Mouse (Mus musculus): ENCODE results near the gene Stambp.
"Not testable (repeated sequence)": the region's sequence is repeated elsewhere in the genome, so short reads cannot be mapped to it uniquely, and the experiment has no call there.

The Stambp gene

GRCm38 (mm10) chr6:83572671-83573070 lies at the start of gene Stambp:
TSS of gene Stambp (minus strand) at chr6:83572729.
- no peak for DNase-seq (ENCODE audit: low spot score in 2 of 2)

DNA sequence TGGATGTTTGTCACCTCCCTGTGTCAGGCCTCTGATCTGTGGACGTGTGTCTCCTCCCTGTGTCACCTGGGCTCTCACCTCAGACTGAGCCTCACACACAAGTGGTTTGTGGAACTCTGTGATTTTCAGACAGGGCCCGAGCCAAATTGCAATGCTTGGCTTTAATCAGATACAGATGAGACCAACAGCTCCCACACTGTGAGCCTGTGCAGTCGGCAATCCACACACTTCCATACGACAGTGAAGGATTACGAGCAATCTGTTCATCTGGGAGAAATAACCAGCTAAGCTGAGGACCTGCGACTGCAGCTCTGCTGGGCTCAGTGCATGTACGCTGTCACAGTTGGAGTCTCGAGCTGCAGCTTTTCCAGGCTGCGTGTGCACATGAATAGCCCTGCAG lies 47.4 kb upstream of the Stambp start:
- no peak for DNase-seq (ENCODE audit: low spot score in 2 of 2)

DNA sequence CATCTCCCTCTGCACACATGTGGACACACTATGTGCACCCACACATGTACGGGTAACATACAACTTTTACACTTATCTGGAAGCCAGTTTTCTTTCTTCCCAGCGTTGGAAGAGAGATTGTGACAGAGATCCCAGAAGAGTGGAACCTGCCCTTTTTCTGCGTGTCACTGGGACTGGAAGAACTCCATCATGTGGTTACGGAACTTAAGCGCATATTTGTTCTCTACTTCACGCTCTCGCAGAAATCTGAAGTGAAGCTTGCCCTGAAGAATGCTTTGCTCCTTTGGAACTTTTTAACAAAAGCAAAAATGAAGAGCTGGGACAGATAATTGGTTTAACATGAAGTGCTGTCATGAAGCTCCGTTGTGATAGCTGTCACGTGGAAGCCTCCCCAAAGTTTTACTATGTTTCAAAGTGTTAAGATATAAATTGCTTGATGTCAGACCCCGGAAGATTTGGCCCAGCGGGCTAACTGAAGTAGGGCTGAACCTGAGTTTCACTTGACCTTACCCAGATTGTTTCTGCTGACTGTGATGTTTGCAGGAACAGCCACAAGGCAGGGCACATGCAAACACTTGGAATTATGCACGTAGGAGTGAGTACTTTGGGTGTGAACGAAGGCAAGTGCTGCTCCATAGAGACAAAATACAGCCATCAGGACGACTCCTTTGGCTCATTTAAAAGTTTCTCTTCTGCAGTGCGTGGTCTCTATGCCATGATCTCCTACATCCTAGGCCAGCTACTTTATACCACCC lies 45.2 kb upstream of the Stambp start:
- no peak for DNase-seq (ENCODE audit: low spot score in 2 of 2)

DNA sequence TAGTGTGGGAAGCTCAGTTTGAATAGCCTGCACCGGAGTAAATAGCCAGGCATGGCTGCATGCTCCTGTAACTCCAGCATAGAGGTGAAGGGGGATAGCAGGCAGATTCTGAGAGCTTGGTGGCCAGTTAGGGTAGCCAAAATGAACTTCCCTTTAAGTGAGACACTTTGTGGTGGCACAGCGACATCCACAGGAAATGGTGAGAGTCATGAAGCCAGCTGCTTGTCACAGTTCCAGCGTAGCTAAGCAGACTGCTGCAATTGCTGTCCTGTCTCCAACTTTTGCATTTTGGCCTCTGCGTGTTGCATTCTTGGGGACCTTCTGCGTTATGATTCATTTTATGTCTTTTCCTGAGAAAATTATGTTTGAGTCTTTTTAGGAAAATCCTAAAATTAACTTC lies 44.0 kb upstream of the Stambp start:
- DNase-seq (ENCODE audit: low spot score in 2 of 2): no peak

DNA sequence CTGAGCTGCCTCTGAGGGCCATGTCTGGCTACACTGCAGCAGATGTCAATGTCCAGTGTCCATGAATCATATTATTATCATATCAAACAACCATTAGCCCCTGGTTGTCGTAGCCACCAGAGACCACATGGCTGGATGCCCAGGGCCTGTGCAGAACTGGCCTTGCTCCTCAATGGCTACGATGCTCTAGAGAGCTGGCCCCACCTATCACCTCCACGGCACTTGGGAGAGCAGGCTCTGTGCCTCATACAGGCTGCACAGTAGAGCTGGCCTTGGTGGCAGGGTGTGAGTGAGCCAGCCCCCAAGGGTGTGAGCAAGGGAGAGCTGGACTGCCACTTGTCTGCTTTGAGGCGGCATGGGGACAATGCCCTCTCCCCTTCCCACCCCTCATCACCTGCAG lies 41.9 kb upstream of the Stambp start:
- no peak for DNase-seq (ENCODE audit: low spot score in 2 of 2)

GRCm38 (mm10) chr6:83612976-83613375 lies 40.4 kb upstream of the Stambp start:
- DNase-seq (ENCODE audit: low spot score in 2 of 2): no peak

GRCm38 (mm10) chr6:83599636-83600174 lies 27.2 kb upstream of the Stambp start:
- DNase-seq (ENCODE audit: low spot score in 2 of 2): no peak

GRCm38 (mm10) chr6:83599060-83599550 lies 26.6 kb upstream of the Stambp start:
- DNase-seq (ENCODE audit: low spot score in 2 of 2): no peak

- DNase-seq (ENCODE audit: low spot score in 2 of 2): no peak
Measured at GRCm38 (mm10) chr6:83598646-83599045, 26.1 kb upstream of the Stambp start.

- DNase-seq (ENCODE audit: low spot score in 2 of 2): no peak
Measured at GRCm38 (mm10) chr6:83597988-83598387, 25.5 kb upstream of the Stambp start.

GRCm38 (mm10) chr6:83595035-83595434 lies 22.5 kb upstream of the Stambp start:
- no peak for DNase-seq (ENCODE audit: low spot score in 2 of 2)

DNA sequence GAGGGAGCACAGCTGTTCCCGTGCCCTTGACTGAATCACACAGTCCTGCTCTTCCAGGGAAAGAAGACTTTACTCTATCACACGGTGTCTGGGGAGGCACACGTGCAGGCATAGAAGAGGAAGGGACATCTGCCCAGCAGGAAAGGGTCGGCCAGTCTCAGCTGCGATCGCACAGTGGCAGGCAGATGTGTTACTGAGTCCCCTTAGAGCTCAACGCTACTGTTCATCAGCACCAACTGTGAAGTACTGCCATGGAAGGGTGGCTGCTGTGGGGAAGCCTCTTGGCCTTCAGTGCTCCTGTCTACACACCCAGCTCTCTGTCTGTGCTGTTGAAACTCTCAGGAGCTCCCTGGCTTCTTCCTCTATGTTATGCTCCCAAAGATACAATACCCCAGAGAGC lies 21.4 kb upstream of the Stambp start:
- DNase-seq (ENCODE audit: low spot score in 2 of 2): no peak

DNA sequence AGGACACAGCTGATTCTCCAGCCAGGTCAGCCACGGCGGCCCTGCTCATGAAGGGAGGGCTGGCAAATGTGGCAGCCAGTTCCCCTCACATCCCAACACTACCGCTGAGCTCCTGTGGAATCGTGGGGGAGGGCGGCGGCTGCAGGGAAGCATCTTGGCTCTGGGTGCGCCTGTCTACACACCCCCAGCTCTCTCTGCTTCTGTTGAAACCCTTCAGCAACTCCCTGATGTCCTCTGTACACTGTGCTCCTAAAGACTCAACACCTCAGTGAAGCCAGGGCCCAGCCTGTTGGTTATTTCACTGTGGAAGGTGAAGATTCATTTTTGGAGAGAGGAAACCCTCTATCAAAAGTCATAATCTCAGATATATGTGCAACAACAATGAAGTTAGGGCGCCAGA lies 19.5 kb upstream of the Stambp start:
- no peak for DNase-seq (ENCODE audit: low spot score in 2 of 2)

- no peak for DNase-seq (ENCODE audit: low spot score in 2 of 2)
Measured at GRCm38 (mm10) chr6:83590301-83590700, 17.8 kb upstream of the Stambp start.

GRCm38 (mm10) chr6:83587191-83587590 lies 14.7 kb upstream of the Stambp start:
- DNase-seq (ENCODE audit: low spot score in 2 of 2): not testable (repeated sequence)

GRCm38 (mm10) chr6:83585328-83585727 lies 12.8 kb upstream of the Stambp start:
- not testable (repeated sequence) for DNase-seq (ENCODE audit: low spot score in 2 of 2)

DNA sequence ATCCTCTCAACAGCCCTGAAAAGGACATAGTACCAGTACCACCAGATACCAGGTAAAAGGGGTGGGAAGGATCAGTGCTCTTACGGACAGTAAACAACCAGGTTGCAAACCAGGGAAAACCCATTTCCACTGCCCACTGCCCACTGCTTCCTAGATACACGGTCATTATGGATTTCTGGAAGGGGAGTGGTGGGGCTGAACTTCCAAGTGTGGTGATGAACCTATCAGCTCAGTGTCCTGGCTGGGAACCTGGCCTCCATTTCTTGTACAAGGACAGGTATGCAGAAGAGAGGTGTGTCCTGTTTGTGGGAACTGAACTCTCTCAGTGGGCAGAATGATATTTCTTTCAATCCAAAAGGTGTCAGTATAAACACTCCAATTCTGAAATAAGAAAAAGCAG lies 11.1 kb upstream of the Stambp start:
- DNase-seq (ENCODE audit: low spot score in 2 of 2): no peak

GRCm38 (mm10) chr6:83582938-83583270 lies 10.4 kb upstream of the Stambp start:
- no peak for DNase-seq (ENCODE audit: low spot score in 2 of 2)

DNA sequence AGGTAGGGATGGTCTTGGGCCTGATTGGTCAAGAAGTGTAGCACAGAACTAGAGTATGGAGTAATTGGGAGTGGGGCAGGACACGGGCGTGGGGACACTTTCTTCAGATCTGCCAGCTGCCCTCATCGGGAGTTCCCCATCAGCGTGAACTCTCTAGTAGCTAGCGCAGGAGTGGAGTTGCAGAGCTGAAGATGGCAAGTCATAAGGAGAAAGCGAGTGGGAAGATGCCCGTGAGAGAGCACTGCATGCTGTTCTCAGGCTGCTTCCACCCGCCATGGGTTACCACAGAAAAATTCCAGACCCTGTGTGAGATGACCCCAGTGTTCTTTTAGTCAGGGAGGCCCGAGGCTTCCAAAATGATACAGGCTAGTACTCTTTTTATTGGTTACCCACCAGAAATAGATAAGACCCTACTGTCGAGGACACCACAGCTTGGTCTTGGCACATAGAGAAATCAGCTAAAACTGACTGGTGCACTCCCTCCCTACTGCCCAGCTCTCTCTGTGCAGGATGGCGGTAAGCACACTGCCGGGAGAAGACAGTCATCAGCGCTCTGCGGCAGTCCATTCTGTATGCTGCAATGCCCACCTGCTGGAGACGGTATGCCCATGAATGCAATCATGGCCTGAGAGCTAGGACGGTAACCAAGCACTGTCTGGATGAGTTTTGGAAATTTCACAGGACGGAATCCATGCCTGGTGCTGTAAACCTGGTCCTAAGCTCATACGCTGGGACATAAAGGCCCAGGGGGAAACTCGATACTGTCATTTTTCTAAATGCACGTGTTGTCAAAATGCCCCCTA lies 9.8 kb upstream of the Stambp start:
- DNase-seq (ENCODE audit: low spot score in 2 of 2): no peak

- DNase-seq (ENCODE audit: low spot score in 2 of 2): no peak
Measured at GRCm38 (mm10) chr6:83577534-83577933, 5.0 kb upstream of the Stambp start.

GRCm38 (mm10) chr6:83575609-83576008 lies 3.1 kb upstream of the Stambp start:
- no peak for DNase-seq (ENCODE audit: low spot score in 2 of 2)

DNA sequence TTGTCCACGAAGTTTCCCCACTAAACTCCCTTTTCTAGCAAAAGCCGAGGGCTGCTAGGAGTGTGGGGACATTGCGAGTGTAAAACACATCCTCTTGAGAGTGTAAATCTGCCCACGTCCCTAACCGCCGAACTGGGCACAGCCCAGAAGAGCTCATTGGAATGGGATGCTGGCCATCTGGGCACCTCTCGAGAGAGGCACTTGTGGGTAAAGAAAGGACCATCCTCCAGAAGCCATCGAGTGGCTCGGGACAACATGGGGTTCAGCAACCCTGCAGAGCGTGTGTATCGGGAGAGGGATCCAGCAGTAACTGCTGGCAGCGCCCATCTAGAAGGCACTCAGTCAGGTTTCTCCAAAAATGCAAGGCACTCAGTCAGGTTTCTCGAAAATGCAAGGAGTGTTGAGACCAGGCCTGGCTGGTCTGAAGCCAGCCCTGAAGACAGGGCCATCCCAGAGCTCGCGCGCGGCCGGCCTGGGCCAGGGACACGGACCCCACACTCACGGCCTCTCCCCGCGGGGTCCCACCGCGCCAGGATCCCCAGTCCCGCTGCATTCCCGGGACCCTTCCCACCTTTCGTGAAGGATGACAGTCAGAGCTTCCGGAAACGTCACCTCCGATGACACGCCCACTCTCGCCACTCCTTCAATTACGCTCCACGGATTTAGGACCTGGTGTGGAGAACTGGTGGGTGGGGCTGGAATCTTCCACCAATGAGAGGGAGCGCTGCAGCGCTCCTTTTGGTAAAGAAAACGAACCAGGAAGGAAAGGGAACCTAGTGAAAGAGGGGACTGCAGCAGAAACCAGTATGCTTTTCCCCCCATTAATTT lies 475 bp downstream of the Stambp start:
- DNase-seq (ENCODE audit: low spot score in 2 of 2): peak; percentile 54 to 63

All from spleen, postnatal 14 days (tissue).